Mouse (Mus musculus) C2C12 (cell line): ENCODE measurements around the gene Lpp.

Source experiments
- CTCF ChIP-seq: IDR thresholded peaks from one replicate; pipeline ENCODE4 v1.5.1; 2011; ENCODE audit not compliant: control insufficient read depth, insufficient read depth, insufficient read length
- MAX ChIP-seq: IDR thresholded peaks from one replicate; pipeline ENCODE4 v1.6.1; 2011; ENCODE audit warnings: mild to moderate bottlenecking, control low read depth
- MYOG ChIP-seq: IDR thresholded peaks from one replicate; pipeline ENCODE4 v1.6.1; 2011; ENCODE audit not compliant: control insufficient read depth, insufficient read length; ENCODE audit errors: extremely low read depth

GRCm38 (mm10) chr16:24421687-24422418 is 28.5 kb downstream of the Lpp start:
- TF ChIP-seq MAX (no peak), CTCF (no peak), MYOG (no peak)
